Mouse (Mus musculus) spleen, postnatal 4 days (tissue): ENCODE measurements around the gene Gas8.
"Not testable (repeated sequence)": the region's sequence is repeated elsewhere in the genome, so short reads cannot be mapped to it uniquely, and the experiment has no call there.

Source experiments
- DNase-seq, 2 experiments: peaks; one replicate each; pipeline ENCODE4 v3.0.0; 2022; ENCODE audit warnings: low spot score in 2 of 2

Gas8 gene

GRCm38 (mm10) chr8:123514781-123515539 lies 3.7 kb upstream of the Gas8 start, which contains the start of gene Dbndd1:
Dbndd1 (minus strand) TSS chr8:123515463.
- DNase-seq: peak; percentile 47 to 81

GRCm38 (mm10) chr8:123515540-123515897 lies 3.1 kb upstream of the Gas8 start:
- no peak for DNase-seq

GRCm38 (mm10) chr8:123516596-123516995 lies 2.0 kb upstream of the Gas8 start:
- no peak for DNase-seq

GRCm38 (mm10) chr8:123518172-123518571 lies 462 bp upstream of the Gas8 start:
- no peak for DNase-seq

- DNase-seq: not testable (repeated sequence)
Observed at GRCm38 (mm10) chr8:123520048-123520447, 1.4 kb downstream of the Gas8 start.

GRCm38 (mm10) chr8:123527720-123528489 lies 9.3 kb downstream of the Gas8 start:
- no peak for DNase-seq

GRCm38 (mm10) chr8:123536242-123536989 lies 17.8 kb downstream of the Gas8 start:
- peak in 1 of 2 experiments; percentile 54 for DNase-seq

- peak in 1 of 2 experiments; percentile 53 for DNase-seq
Observed at GRCm38 (mm10) chr8:123536990-123537380, 18.4 kb downstream of the Gas8 start.

- peak; percentile 47 to 78 for DNase-seq
Observed at GRCm38 (mm10) chr8:123537641-123538040, 19.0 kb downstream of the Gas8 start.

- DNase-seq: not testable (repeated sequence)
Observed at GRCm38 (mm10) chr8:123564221-123564620, 45.6 kb downstream of the Gas8 start.

- peak; percentile 27 to 72 for DNase-seq
Observed at GRCm38 (mm10) chr8:123575386-123575785, 56.8 kb downstream of the Gas8 start.
